Mouse (Mus musculus) midbrain, embryonic 12.5 days (tissue): ENCODE data around the gene Shisa8. TPM values are rescaled to one million over a fixed set of nuclear protein-coding genes. Genes with fewer than 3 reads are reported as not detected.

Experiments
- microRNA counts: library from miRNA; unstranded; fragments of <30 nt; microRNA quantifications from one replicate; lab custom pipeline; 2017
- microRNA-seq: library from miRNA; unstranded; fragments of <30 nt; microRNA quantifications from one replicate; pipeline ENCODE4, GENCODE M21; 2017
- polyA plus RNA-seq: library from polyadenylated mRNA; unstranded; fragments of >200 nt; fragmentation: Nextera tagmentation; extraction: Ambion mirVana; gene quantifications from 2 replicates; pipeline ENCODE4 v1.2.1, GENCODE M21; 2016

Shisa8 gene
- polyA plus RNA-seq, 1 experiment from 2014 or later, result 0.80 TPM

MicroRNA genes within 50 kb of the gene (microRNA counts, 519-probe panel; counts per million panel counts)
- 4,443 counts per million, percentile 31 among the panel's probes with 10 or more counts for microRNA mmu-miR-33 (lab: Ali Mortazavi, UCI)

Small RNA genes within 50 kb of the gene (microRNA-seq; reads per million reads assigned to microRNA genes)
- gene Mir33, result 143 reads per million, percentile 57 among the genes with 10 or more reads in this experiment

Other genes with a start within 250 kb of the Shisa8 start
- gene 1700029P11Rik, start 232.3 kb downstream of the Shisa8 start, polyA plus RNA-seq, result not detected in 2 replicates
- 50.2 and 50.5 TPM in 2 replicates for gene Xrcc6, start 225.0 kb downstream of the Shisa8 start, polyA plus RNA-seq
- 39.9 and 43.0 TPM in 2 replicates for gene Desi1, start 179.0 kb downstream of the Shisa8 start, polyA plus RNA-seq
- 183 and 196 TPM in 2 replicates for gene Snu13, start 165.2 kb downstream of the Shisa8 start, polyA plus RNA-seq
- not detected in 2 replicates for gene 4930407I10Rik, start 153.7 kb downstream of the Shisa8 start, polyA plus RNA-seq
- 0.05 and 0.08 TPM in 2 replicates for gene Mei1, start 142.8 kb downstream of the Shisa8 start, polyA plus RNA-seq
- 17.3 and 18.3 TPM in 2 replicates for gene Ccdc134, start 84.9 kb downstream of the Shisa8 start, polyA plus RNA-seq
- 274 and 276 TPM in 2 replicates for gene Srebf2, start 65.6 kb downstream of the Shisa8 start, polyA plus RNA-seq
- gene Tnfrsf13c, start 11.6 kb upstream of the Shisa8 start, polyA plus RNA-seq, result 0.37 TPM in 1 of 2 replicates, not detected in the other
- 60.1 and 61.9 TPM in 2 replicates for gene Cenpm, start 31.9 kb upstream of the Shisa8 start, polyA plus RNA-seq
- 2.6 and 3.3 TPM in 2 replicates for gene 1500009C09Rik, start 39.6 kb upstream of the Shisa8 start, polyA plus RNA-seq
- 237 and 291 TPM in 2 replicates for gene Sept3, start 62.1 kb upstream of the Shisa8 start, polyA plus RNA-seq
- gene Wbp2nl, start 86.1 kb upstream of the Shisa8 start, polyA plus RNA-seq, result 0.13 TPM in 1 of 2 replicates, not detected in the other
- gene Naga, start 126.1 kb upstream of the Shisa8 start, polyA plus RNA-seq, result 24.0 and 24.9 TPM in 2 replicates
- 3.3 and 4.1 TPM in 2 replicates for gene Pheta2, start 126.1 kb upstream of the Shisa8 start, polyA plus RNA-seq
- gene Smdt1, start 126.1 kb upstream of the Shisa8 start, polyA plus RNA-seq, result 248 and 261 TPM in 2 replicates
- gene Ndufa6, start 141.5 kb upstream of the Shisa8 start, polyA plus RNA-seq, result 277 and 315 TPM in 2 replicates
- gene Cyp2d22, start 167.4 kb upstream of the Shisa8 start, polyA plus RNA-seq, result 2.3 and 2.8 TPM in 2 replicates
- not detected in 2 replicates for gene Cyp2d11, start 181.2 kb upstream of the Shisa8 start, polyA plus RNA-seq
- not detected in 2 replicates for gene Cyp2d10, start 194.4 kb upstream of the Shisa8 start, polyA plus RNA-seq
- gene Cyp2d9, start 220.6 kb upstream of the Shisa8 start, polyA plus RNA-seq, result not detected in 2 replicates